Mouse (Mus musculus): ENCODE data around the gene Adgrl2.

Gene Adgrl2

DNA sequence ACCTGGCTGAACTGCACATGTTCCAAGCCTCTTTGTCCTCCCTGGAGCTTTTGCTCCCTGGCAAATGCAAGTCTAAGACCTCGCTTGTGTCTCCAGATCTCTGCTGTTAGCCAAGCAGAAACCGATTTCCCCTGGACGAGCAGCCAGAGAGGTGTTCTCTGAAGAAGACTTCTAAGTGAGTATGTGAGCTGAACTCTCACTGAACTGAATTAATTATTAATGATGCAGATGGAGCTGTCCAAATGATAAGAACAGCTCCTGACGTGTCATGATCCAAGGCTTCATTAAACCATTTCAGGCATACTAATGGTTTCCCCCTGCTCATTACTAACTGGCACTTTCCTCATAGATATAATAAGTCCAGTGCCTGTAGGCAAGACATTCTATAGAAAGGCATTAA is 158.4 kb downstream of the Adgrl2 start:
- DNase-seq (ENCODE audit: extremely low read depth, low read depth): no peak

DNA sequence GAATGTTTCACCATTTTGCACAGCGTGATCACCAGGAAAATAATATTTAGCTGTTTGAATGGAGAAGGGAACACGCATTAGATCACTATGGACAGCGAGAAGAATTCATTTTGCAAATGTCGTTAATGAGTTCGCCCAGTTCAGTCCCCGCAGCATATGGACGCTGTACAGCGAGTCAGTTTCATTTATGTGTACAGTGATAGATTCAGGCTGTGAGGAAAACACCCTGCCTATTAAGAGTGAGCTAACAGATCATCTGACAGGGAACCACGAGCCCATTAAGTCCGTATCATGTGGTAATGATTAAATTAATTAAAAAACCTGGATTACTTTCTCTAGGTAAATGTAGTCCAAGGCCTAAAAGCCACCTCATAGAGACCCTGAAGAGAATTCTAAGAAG is 161.8 kb downstream of the Adgrl2 start:
- no peak for DNase-seq (ENCODE audit: extremely low read depth, low read depth)

GRCm38 (mm10) chr3:148823551-148823950 is 166.8 kb downstream of the Adgrl2 start:
- DNase-seq (ENCODE audit: extremely low read depth, low read depth): no peak

- no peak for DNase-seq (ENCODE audit: extremely low read depth, low read depth)
Observed at GRCm38 (mm10) chr3:148821632-148822031, 168.7 kb downstream of the Adgrl2 start.

- no peak for DNase-seq (ENCODE audit: extremely low read depth, low read depth)
Observed at GRCm38 (mm10) chr3:148819323-148820046, 170.9 kb downstream of the Adgrl2 start.

- DNase-seq (ENCODE audit: extremely low read depth, low read depth): no peak
Observed at GRCm38 (mm10) chr3:148818414-148819105, 171.8 kb downstream of the Adgrl2 start.

- no peak for DNase-seq (ENCODE audit: extremely low read depth, low read depth)
Observed at GRCm38 (mm10) chr3:148817491-148817890, 172.9 kb downstream of the Adgrl2 start.

GRCm38 (mm10) chr3:148813121-148813520 is 177.2 kb downstream of the Adgrl2 start:
- no peak for DNase-seq (ENCODE audit: extremely low read depth, low read depth)

GRCm38 (mm10) chr3:148812059-148812458 is 178.3 kb downstream of the Adgrl2 start:
- no peak for DNase-seq (ENCODE audit: extremely low read depth, low read depth)

- no peak for DNase-seq (ENCODE audit: extremely low read depth, low read depth)
Observed at GRCm38 (mm10) chr3:148806977-148807376, 183.4 kb downstream of the Adgrl2 start.

DNA sequence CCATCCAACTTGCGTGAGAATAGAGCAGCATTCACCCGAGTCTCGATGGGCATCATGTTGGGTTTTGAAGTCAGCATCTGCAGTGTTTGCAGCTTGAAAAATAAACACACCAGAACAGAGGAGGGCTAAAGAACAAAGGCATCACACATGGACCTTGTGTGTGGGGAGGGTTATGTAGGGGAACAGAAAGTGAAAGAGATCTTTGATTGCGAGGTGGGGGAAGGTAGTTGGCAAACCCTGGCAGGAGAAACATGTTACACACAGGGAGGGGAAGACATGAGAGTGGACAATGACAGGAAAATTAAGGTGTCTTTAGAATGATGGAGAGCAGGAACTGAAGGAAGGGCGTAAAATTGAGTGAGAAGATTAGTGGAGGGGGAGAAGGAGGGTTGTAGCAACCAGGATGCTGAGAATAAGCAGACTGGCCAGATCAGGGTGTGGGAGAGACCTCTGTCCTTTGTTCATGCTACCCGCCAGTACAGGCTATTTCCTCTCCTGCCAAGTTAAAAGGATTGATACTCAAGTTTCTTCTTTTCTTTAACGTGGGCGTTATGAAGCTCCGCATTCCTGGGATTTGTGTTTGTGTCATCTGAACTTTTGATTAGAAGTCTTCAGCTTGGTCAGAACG is 197.0 kb downstream of the Adgrl2 start:
- no peak for DNase-seq (ENCODE audit: extremely low read depth, low read depth)

GRCm38 (mm10) chr3:148770310-148770709 is 220.0 kb downstream of the Adgrl2 start:
- no peak for DNase-seq (ENCODE audit: extremely low read depth, low read depth)

All from MEL-GATA-1-ER (cell line).